Comparison of ENCODE assay signal across 8 mouse cellular contexts in genomic region chr2:143113859-143114258, GRCm38 (mm10). TPM values are rescaled to one million over a fixed set of nuclear protein-coding genes. Genes with fewer than 3 reads are reported as not detected.
DNase-seq lines count a peak whose midpoint lies in the region; ATAC-seq and TF ChIP-seq lines count a peak whose summit lies in the region.

No protein-coding gene starts in this region.

- no peak overlapping the region for H3K9ac ChIP-seq in lung, embryonic 14.5 days
- no peak overlapping the region for H3K9ac ChIP-seq in midbrain, embryonic 15.5 days

- H3K27ac ChIP-seq in lung, embryonic 14.5 days (ENCODE audit: low read depth): no peak overlapping the region
- 0 out of 2 replicates have a peak overlapping the region, but pooled peaks have one; percentile 0 for H3K27ac ChIP-seq in midbrain, embryonic 15.5 days

- no peak overlapping the region for H3K4me3 ChIP-seq in lung, embryonic 14.5 days (ENCODE audit: low read depth, low read length)
- H3K4me3 ChIP-seq in midbrain, embryonic 15.5 days: no peak overlapping the region

- 88% methylated on average over 1 of the region's 1 CpGs for WGBS in lung, embryonic 14.5 days
- WGBS in midbrain, embryonic 15.5 days: 64% methylated on average over 1 of the region's 1 CpGs

- peak; percentile 47 for TF ChIP-seq CTCF in lung, embryonic 14.5 days (IDR thresholded peaks at IDR 0.05; ENCODE audit: low read depth)

- H3K9me3 ChIP-seq in lung, embryonic 14.5 days (ENCODE audit: low read depth, low read length): no peaks in the 10 kb centered on the region
- H3K9me3 ChIP-seq in midbrain, embryonic 15.5 days: no peaks in the 10 kb centered on the region

- no peak overlapping the region for H3K4me2 ChIP-seq in lung, embryonic 14.5 days
- H3K4me2 ChIP-seq in midbrain, embryonic 15.5 days: no peak overlapping the region

- H3K27me3 ChIP-seq in lung, embryonic 14.5 days (ENCODE audit: insufficient read depth, low read length): no peaks in the 10 kb centered on the region
- H3K27me3 ChIP-seq in midbrain, embryonic 15.5 days (replicated peaks): no peaks in the 10 kb centered on the region

- H3K4me1 ChIP-seq in lung, embryonic 14.5 days (ENCODE audit: insufficient read depth): no peaks in the 10 kb centered on the region
- peaks cover 6% of the 10 kb centered on the region; the same call in 1 of the 2 replicates for H3K4me1 ChIP-seq in midbrain, embryonic 15.5 days

- ATAC-seq in cerebellum, adult (ENCODE audit: insufficient number of reproducible peaks, low FRiP score, low TSS enrichment): peak; percentile 47
- no peak for ATAC-seq in lung, embryonic 14.5 days (ENCODE audit: insufficient read depth)
- peak; percentile 72 for ATAC-seq in midbrain, embryonic 15.5 days (replicated peaks)

- DNase-seq in cerebellum, postnatal 4 days (ENCODE audit: low spot score in 2 of 2): no peak
- DNase-seq in lung, embryonic 14.5 days: peak; percentile 82
- no peak for DNase-seq in lung, postnatal 25 days (ENCODE audit: low spot score)
- DNase-seq in embryo, embryonic 11 days: peak; percentile 68
- DNase-seq in adrenal gland, adult 18-20 months (ENCODE audit: low spot score in 2 of 2): no peak
- DNase-seq in gastrocnemius, postnatal 25 days: no peak

- H3K36me3 ChIP-seq in lung, embryonic 14.5 days (ENCODE audit: insufficient read depth): no peaks in the 10 kb centered on the region
- no peaks in the 10 kb centered on the region for H3K36me3 ChIP-seq in midbrain, embryonic 15.5 days (replicated peaks)

RNA-seq across cellular contexts. Expression of gene Otor, which starts 35.6 kb away (rescaled TPM):
- polyA plus RNA-seq in lung, embryonic 14.5 days (2014; fragmentation: Nextera tagmentation; extraction: Ambion mirVana): 1.0 and 1.3 TPM in 2 replicates
- 1.7 and 2.1 TPM in 2 replicates for polyA plus RNA-seq in midbrain, embryonic 15.5 days (2015; fragmentation: Nextera tagmentation; extraction: Ambion mirVana)
- not detected for total RNA-seq in adrenal gland, adult 18-20 months (2021)
- not detected for total RNA-seq in gastrocnemius, postnatal 25 days (2021)

RNA-seq across cellular contexts. Expression of gene Snrpb2, which starts 51.0 kb away (rescaled TPM):
- polyA plus RNA-seq in lung, embryonic 14.5 days (2014; fragmentation: Nextera tagmentation; extraction: Ambion mirVana): 85.2 and 91.0 TPM in 2 replicates
- 47.1 and 50.4 TPM in 2 replicates for polyA plus RNA-seq in midbrain, embryonic 15.5 days (2015; fragmentation: Nextera tagmentation; extraction: Ambion mirVana)
- 10 to 100 TPM; 38.1 to 38.2 TPM for total RNA-seq in adrenal gland, adult 18-20 months (2021)
- 10 to 100 TPM; 16.5 to 19.1 TPM for total RNA-seq in gastrocnemius, postnatal 25 days (2021)

Comparison
In these comparisons a context has a peak if more than half of its experiments do, and no peak if none do; other contexts are left out.
1. DNase-seq: peak in lung, embryonic 14.5 days (single experiment) and embryo, embryonic 11 days (single experiment); none in cerebellum, postnatal 4 days (0 of 2), lung, postnatal 25 days (single experiment), adrenal gland, adult 18-20 months (0 of 2) and gastrocnemius, postnatal 25 days (single experiment).